Mouse (Mus musculus): ENCODE measurements around the gene Smarcd3.

GRCm38 (mm10) chr5:24629712-24630111, 5.5 kb upstream of the Smarcd3 start:
- no peak for TF ChIP-seq CTCF (IDR thresholded peaks at IDR 0.05; ENCODE audit: low read depth)
- no peak for TF ChIP-seq EP300 (IDR thresholded peaks at IDR 0.05; ENCODE audit: low read depth)
